In genomic region chr9:119313096-119313495, GRCm38 (mm10) we compare ENCODE assay signal across 24 mouse cellular contexts. TPM values are rescaled to one million over a fixed set of nuclear protein-coding genes. Genes with fewer than 3 reads are reported as not detected.
DNase-seq lines count a peak whose midpoint lies in the region; ATAC-seq and TF ChIP-seq lines count a peak whose summit lies in the region.
"Had no signal": no experiment of that assay in that cellular context is flagged by ENCODE, and none has a peak within 500 bp of the region (broad histone marks: within the 10 kb centered on the region; RNA-seq: fewer than 3 reads in every experiment).

No protein-coding gene starts in this region.

- no peak for DNase-seq in cerebellum, postnatal 4 days (ENCODE audit: low spot score in 2 of 2)
- DNase-seq in gastrocnemius, adult 2 months = no peak
- DNase-seq in gastrocnemius, adult 18-20 months (ENCODE audit: low spot score) = no peak
- peak; percentile 19 for DNase-seq in brain, adult 2 months (ENCODE audit: low read depth, low spot score)
- peak; percentile 49 to 55 for DNase-seq in cerebellum, postnatal 25 days
- no peak for DNase-seq in adrenal gland, adult 8-10 months
- DNase-seq: adrenal gland, postnatal 10 days; B cell, adult 2 months; forebrain, postnatal 0 days; gastrocnemius, postnatal 36 days; heart, adult 18-20 months; heart, postnatal 14 days; kidney, adult 11 months had no signal

- intact Hi-C loops in gastrocnemius, adult 2 months (cut with DNase I) = no loop called here

- peak; percentile 40; the same call in 1 of the 2 replicates for ATAC-seq in cerebellum, adult (ENCODE audit: insufficient number of reproducible peaks, low FRiP score, low TSS enrichment)
- ATAC-seq: CD4-positive, CD25-positive, alpha-beta regulatory T cell, adult 4 months; forebrain, embryonic 13.5 days; forebrain, postnatal 0 days; hindbrain, postnatal 0 days had no signal

- H3K27ac ChIP-seq in gastrocnemius, adult 2 months = peak overlapping the region; percentile 80
- H3K27ac ChIP-seq: embryonic facial prominence, embryonic 10.5 days; forebrain, embryonic 13.5 days; heart, embryonic 15.5 days; hindbrain, embryonic 13.5 days; hindbrain, postnatal 0 days had no signal

- no peak for TF ChIP-seq CTCF in gastrocnemius, adult 2 months (IDR thresholded peaks at IDR 0.05)

- H3K4me3 ChIP-seq in gastrocnemius, adult 2 months = no peak overlapping the region
- H3K4me3 ChIP-seq: embryonic facial prominence, embryonic 10.5 days; forebrain, embryonic 13.5 days; heart, embryonic 15.5 days; hindbrain, embryonic 13.5 days had no signal

RNA-seq across cellular contexts. Expression of gene Oxsr1, which starts 9.1 kb away (rescaled TPM):
- 10 to 100 TPM; 55.9 to 64.1 TPM for total RNA-seq in gastrocnemius, adult 2 months (2021)
- 10 to 100 TPM; 65.3 to 67.3 TPM for total RNA-seq in gastrocnemius, adult 18-20 months (2021)
- total RNA-seq in adrenal gland, adult 8-10 months (2022) = 10 to 100 TPM; 33.7 to 40.6 (median 37.8) TPM

RNA-seq across cellular contexts. Expression of gene Acaa1a, which starts 26.4 kb away (rescaled TPM):
- 10 to 100 TPM; 31.1 to 42.3 TPM for total RNA-seq in gastrocnemius, adult 2 months (2021)
- 10 to 100 TPM; 35.4 to 35.6 TPM for total RNA-seq in gastrocnemius, adult 18-20 months (2021)
- total RNA-seq in adrenal gland, adult 8-10 months (2022) = 100 to 1,000 TPM; 128 to 155 (median 138) TPM

RNA-seq across cellular contexts. Expression of gene Myd88, which starts 28.1 kb away (rescaled TPM):
- total RNA-seq in gastrocnemius, adult 2 months (2021) = 1 to 10 TPM; 4.3 to 5.0 TPM
- total RNA-seq in gastrocnemius, adult 18-20 months (2021) = 1 to 10 TPM; 4.8 to 6.6 TPM
- 10 to 100 TPM; 28.2 to 43.0 (median 31.7) TPM for total RNA-seq in adrenal gland, adult 8-10 months (2022)

RNA-seq across cellular contexts. Expression of gene Xylb, which starts 44.1 kb away (rescaled TPM):
- total RNA-seq in gastrocnemius, adult 2 months (2021) = under 1 TPM; 0.13 to 0.14 TPM
- total RNA-seq in gastrocnemius, adult 18-20 months (2021) = under 1 TPM; 0.09 to 0.38 TPM
- 1 to 10 TPM in 3 of 4 experiments, under 1 TPM in 1; 0.87 to 2.2 (median 1.5) TPM for total RNA-seq in adrenal gland, adult 8-10 months (2022)

RNA-seq across cellular contexts. Expression of gene Slc22a14, which starts 52.3 kb away (rescaled TPM):
- total RNA-seq in gastrocnemius, adult 2 months (2021) = not detected
- not detected for total RNA-seq in gastrocnemius, adult 18-20 months (2021)
- not detected for total RNA-seq in adrenal gland, adult 8-10 months (2022)
- total RNA-seq: adrenal gland, postnatal 4 days; forebrain, postnatal 0 days; G1E; gastrocnemius, adult 8-10 months; gastrocnemius, postnatal 36 days; heart, adult 18-20 months; hematopoietic stem cell, adult 5-6 weeks; hindbrain, postnatal 0 days had no signal

Comparison
In these comparisons a context has a peak if more than half of its experiments do, and no peak if none do; other contexts are left out.
1. DNase-seq: peak in brain, adult 2 months (single experiment) and cerebellum, postnatal 25 days (2 of 2); none in cerebellum, postnatal 4 days (0 of 2), gastrocnemius, adult 2 months (single experiment), gastrocnemius, adult 18-20 months (single experiment) and adrenal gland, adult 8-10 months (single experiment).